Mouse (Mus musculus) embryo, embryonic 10 days (tissue): ENCODE data around the gene Hs1bp3.

Experiments
- DNase-seq: peaks from one replicate; pipeline ENCODE4 v3.0.0-alpha.2; 2015; ENCODE audit warnings: low spot score

Gene Hs1bp3

GRCm38 (mm10) chr12:8301841-8302431 lies 11.3 kb upstream of the Hs1bp3 start, which contains the start of gene Gdf7:
Gdf7 (minus strand) TSS chr12:8301954.
- peak; percentile 58 for DNase-seq

GRCm38 (mm10) chr12:8305258-8305657 lies 8.0 kb upstream of the Hs1bp3 start:
- DNase-seq = no peak

GRCm38 (mm10) chr12:8306432-8306831 lies 6.8 kb upstream of the Hs1bp3 start:
- peak; percentile 89 for DNase-seq

GRCm38 (mm10) chr12:8306910-8307309 lies 6.3 kb upstream of the Hs1bp3 start:
- no peak for DNase-seq

GRCm38 (mm10) chr12:8310992-8311391 lies 2.2 kb upstream of the Hs1bp3 start:
- DNase-seq = no peak

GRCm38 (mm10) chr12:8312266-8312665 lies 966 bp upstream of the Hs1bp3 start:
- DNase-seq = no peak

GRCm38 (mm10) chr12:8313773-8314172 lies 541 bp downstream of the Hs1bp3 start:
- no peak for DNase-seq

GRCm38 (mm10) chr12:8316541-8316940 lies 3.3 kb downstream of the Hs1bp3 start:
- DNase-seq = no peak

- DNase-seq = peak; percentile 86
Observed at GRCm38 (mm10) chr12:8320084-8320713, 7.0 kb downstream of the Hs1bp3 start.

GRCm38 (mm10) chr12:8321506-8321905 lies 8.3 kb downstream of the Hs1bp3 start:
- DNase-seq = no peak

GRCm38 (mm10) chr12:8324086-8324485 lies 10.9 kb downstream of the Hs1bp3 start:
- DNase-seq = no peak

- DNase-seq = no peak
Observed at GRCm38 (mm10) chr12:8325245-8325942, 12.2 kb downstream of the Hs1bp3 start.

GRCm38 (mm10) chr12:8325943-8326522 lies 12.8 kb downstream of the Hs1bp3 start:
- DNase-seq = no peak

- DNase-seq = peak; percentile 91
Observed at GRCm38 (mm10) chr12:8326825-8327674, 13.8 kb downstream of the Hs1bp3 start.

- no peak for DNase-seq
Observed at GRCm38 (mm10) chr12:8327675-8328053, 14.4 kb downstream of the Hs1bp3 start.

GRCm38 (mm10) chr12:8329236-8329635 lies 16.0 kb downstream of the Hs1bp3 start:
- no peak for DNase-seq

GRCm38 (mm10) chr12:8331489-8332173 lies 18.4 kb downstream of the Hs1bp3 start:
- no peak for DNase-seq

- DNase-seq = no peak
Observed at GRCm38 (mm10) chr12:8332174-8332542, 18.9 kb downstream of the Hs1bp3 start.

GRCm38 (mm10) chr12:8333617-8334016 lies 20.4 kb downstream of the Hs1bp3 start:
- DNase-seq = no peak

- DNase-seq = no peak
Observed at GRCm38 (mm10) chr12:8334261-8334660, 21.0 kb downstream of the Hs1bp3 start.

- DNase-seq = no peak
Observed at GRCm38 (mm10) chr12:8335503-8335902, 22.3 kb downstream of the Hs1bp3 start.
